Mouse (Mus musculus) forebrain, embryonic 12.5 days (tissue): ENCODE measurements around the gene Ubtf. TPM values are rescaled to one million over a fixed set of nuclear protein-coding genes. Genes with fewer than 3 reads are reported as not detected.
A peak's percentile ranks its signal among the peaks of the same experiment; 100 is the strongest.
"Not testable (repeated sequence)": the region's sequence is repeated elsewhere in the genome, so short reads cannot be mapped to it uniquely, and the experiment has no call there.

Experiments used
- ATAC-seq: fragments of 200-750 bp; cut with Nextera tagmentation; 2 replicates; pipeline ENCODE4 v1.8.0; 2017; ENCODE audit warnings: moderate TSS enrichment; ENCODE audit not compliant: low FRiP score
- H3K27ac ChIP-seq: fragments of 300-500 bp; sonication (generic); 2 replicates; pipeline ENCODE4 v1.5.1; 2016; ENCODE audit warnings: mild to moderate bottlenecking
- H3K27me3 ChIP-seq: fragments of 300-500 bp; sonication (generic); 2 replicates; pipeline ENCODE4 v1.6.1; 2016; ENCODE audit warnings: mild to moderate bottlenecking
- H3K36me3 ChIP-seq: fragments of 300-500 bp; sonication (generic); replicated peaks from 2 replicates; pipeline ENCODE4 v1.6.1; 2016; ENCODE audit warnings: mild to moderate bottlenecking
- H3K4me1 ChIP-seq: fragments of 300-500 bp; sonication (generic); 2 replicates; pipeline ENCODE4 v1.6.1; 2016
- H3K4me2 ChIP-seq: fragments of 300-500 bp; sonication (generic); 2 replicates; pipeline ENCODE4 v1.6.1; 2016; ENCODE audit warnings: mild to moderate bottlenecking, moderate library complexity
- H3K4me3 ChIP-seq: fragments of 300-500 bp; sonication (generic); replicated peaks from 2 replicates; pipeline ENCODE4 v1.5.1; 2016; ENCODE audit warnings: mild to moderate bottlenecking
- H3K9ac ChIP-seq: fragments of 300-500 bp; sonication (generic); 2 replicates; pipeline ENCODE4 v1.6.1; 2016; ENCODE audit warnings: mild to moderate bottlenecking
- H3K9me3 ChIP-seq: fragments of 300-500 bp; sonication (generic); 2 replicates; pipeline ENCODE4 v1.6.1; 2016
- WGBS: fragments of 180-500 bp; shearing (Covaris S2); methylation state at CpG from one replicate; pipeline ENCODE4 v1.1.7; 2016; 5-methylcytosine and 5-hydroxymethylcytosine counted together
- polyA plus RNA-seq: library from polyadenylated mRNA; unstranded; fragments of >200 nt; fragmentation: Nextera tagmentation; extraction: Ambion mirVana; gene quantifications from 2 replicates; pipeline ENCODE4 v1.2.1, GENCODE M21; 2016

The Ubtf gene
- polyA plus RNA-seq = 111 and 121 TPM in 2 replicates

GRCm38 (mm10) chr11:102319410-102319792 is at the start of gene Ubtf:
Ubtf (minus strand) TSS chr11:102319742.
- Histone ChIP-seq H3K9ac (peak within 1 kb of the TSS; percentile 100), H3K4me1 (peaks cover 22% of the 10 kb centered on the region), H3K4me2 (peak within 1 kb of the TSS; percentile 83), H3K27me3 (peaks cover 4% of the 10 kb centered on the region; the same call in 1 of the 2 replicates), H3K4me3 (peak within 1 kb of the TSS; percentile 89), H3K36me3 (peaks cover 13% of the 10 kb centered on the region), H3K27ac (peak within 1 kb of the TSS; percentile 98), H3K9me3 (no peaks in the 10 kb centered on the region)
- WGBS = under 1% methylated on average over 25 of the region's 25 CpGs
- peak; percentile 12 for ATAC-seq

- 70% methylated on average over 4 of the region's 4 CpGs for WGBS
Measured at GRCm38 (mm10) chr11:102369263-102369662, 49.7 kb upstream of the Ubtf start.

DNA sequence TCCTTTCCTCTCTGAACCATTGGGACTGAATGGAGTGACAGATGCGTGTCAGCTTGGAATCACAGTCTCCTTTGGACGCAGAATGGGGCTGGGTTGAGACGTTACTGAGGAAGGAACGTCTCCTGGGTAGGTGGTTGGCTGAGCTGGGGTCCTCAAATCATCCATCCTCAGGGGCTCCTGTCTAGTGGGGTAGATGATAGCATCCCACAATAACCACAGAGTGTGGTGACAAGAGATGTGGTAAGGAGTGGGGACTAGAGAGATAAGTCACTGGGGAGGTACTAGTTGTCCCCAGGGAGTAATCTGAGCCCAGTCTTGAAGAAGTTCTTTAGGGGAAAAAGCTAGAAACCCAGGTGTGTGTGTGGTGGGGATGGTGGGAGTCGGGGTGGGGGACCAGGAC is 48.8 kb upstream of the Ubtf start:
- no peak overlapping the region for H3K27ac ChIP-seq
- no peak overlapping the region for H3K4me3 ChIP-seq
- no peaks in the 10 kb centered on the region for H3K9me3 ChIP-seq
- H3K9ac ChIP-seq = no peak overlapping the region
- no peaks in the 10 kb centered on the region for H3K36me3 ChIP-seq
- H3K27me3 ChIP-seq = 0 out of 2 replicates have a peak, but pooled peaks cover 8% of the 10 kb centered on the region
- no peaks in the 10 kb centered on the region for H3K4me1 ChIP-seq
- ATAC-seq = no peak
- WGBS = 82% methylated on average over 5 of the region's 5 CpGs
- no peak overlapping the region for H3K4me2 ChIP-seq

More at GRCm38 (mm10) chr11:102369263-102369662, 49.7 kb upstream of the Ubtf start:
- no peaks in the 10 kb centered on the region for H3K9me3 ChIP-seq
- no peak overlapping the region for H3K4me3 ChIP-seq
- H3K36me3 ChIP-seq = no peaks in the 10 kb centered on the region
- H3K9ac ChIP-seq = no peak overlapping the region
- peaks cover 12% of the 10 kb centered on the region; the same call in 1 of the 2 replicates for H3K27me3 ChIP-seq
- no peak overlapping the region for H3K4me2 ChIP-seq
- ATAC-seq = no peak
- H3K27ac ChIP-seq = no peak overlapping the region
- H3K4me1 ChIP-seq = no peaks in the 10 kb centered on the region

- H3K27ac ChIP-seq = no peak overlapping the region
Measured at GRCm38 (mm10) chr11:102367504-102368280, 48.1 kb upstream of the Ubtf start.

DNA sequence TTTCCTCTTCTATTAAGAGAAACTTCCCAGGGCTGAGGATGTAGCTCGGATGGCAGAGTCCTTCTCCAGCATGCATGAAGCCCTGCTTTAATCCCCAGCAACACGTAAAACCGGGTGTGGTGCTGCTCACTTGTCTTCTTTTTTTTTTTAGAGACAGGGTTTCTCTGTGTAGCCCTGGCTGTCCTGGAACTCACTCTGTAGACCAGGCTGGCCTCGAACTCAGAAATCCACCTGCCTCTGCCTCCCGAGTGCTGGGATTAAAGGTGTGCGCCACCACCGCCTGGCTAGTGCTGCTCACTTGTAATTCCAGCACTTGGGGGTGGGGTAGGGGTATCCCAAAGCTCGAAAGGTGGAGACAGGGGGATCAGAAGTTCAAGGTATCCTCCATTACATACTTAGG is 46.6 kb upstream of the Ubtf start, which contains the start of gene Slc4a1:
Gene Slc4a1 (minus strand): TSS at position 101 of the 400 bp plus-strand sequence.
- not testable (repeated sequence) for H3K36me3 ChIP-seq, H3K4me2 ChIP-seq, H3K4me1 ChIP-seq, H3K4me3 ChIP-seq, H3K9ac ChIP-seq, H3K9me3 ChIP-seq, ATAC-seq, H3K27me3 ChIP-seq, H3K27ac ChIP-seq
- 85% methylated on average over 8 of the region's 8 CpGs for WGBS

More at GRCm38 (mm10) chr11:102367504-102368280, 48.1 kb upstream of the Ubtf start:
- WGBS = 82% methylated on average over 9 of the region's 9 CpGs
- Histone ChIP-seq H3K27me3 (0 out of 2 replicates have a peak, but pooled peaks cover 6% of the 10 kb centered on the region), H3K9ac (no peak overlapping the region), H3K4me3 (no peak overlapping the region), H3K36me3 (no peaks in the 10 kb centered on the region), H3K4me2 (no peak overlapping the region), H3K4me1 (no peaks in the 10 kb centered on the region), H3K9me3 (no peaks in the 10 kb centered on the region)
- ATAC-seq = no peak

DNA sequence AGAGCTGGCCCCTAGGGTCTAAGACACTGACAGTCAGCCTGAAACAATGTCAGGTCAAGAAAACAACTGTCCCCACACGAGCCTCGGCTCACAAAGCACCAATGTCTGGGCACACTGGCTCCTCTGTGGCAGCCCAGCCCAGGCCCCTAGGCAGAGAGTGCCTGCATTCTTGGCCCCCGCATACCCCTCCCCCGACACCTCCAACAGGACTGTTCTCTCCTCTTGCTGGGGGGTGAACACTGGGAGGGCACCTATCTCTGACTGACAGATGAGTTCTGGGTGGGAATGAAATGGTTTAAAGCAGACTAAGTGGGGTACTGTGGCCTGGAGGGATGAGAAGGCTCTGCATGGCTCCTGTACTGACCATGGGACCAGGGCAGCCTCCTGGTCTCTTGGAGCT is 46.2 kb upstream of the Ubtf start:
- Histone ChIP-seq H3K9me3 (no peaks in the 10 kb centered on the region), H3K36me3 (no peaks in the 10 kb centered on the region), H3K4me2 (no peak overlapping the region), H3K9ac (no peak overlapping the region), H3K27me3 (no peaks in the 10 kb centered on the region), H3K4me1 (no peaks in the 10 kb centered on the region), H3K27ac (no peak overlapping the region), H3K4me3 (no peak overlapping the region)
- no peak for ATAC-seq
- 60% methylated on average over 4 of the region's 4 CpGs for WGBS

DNA sequence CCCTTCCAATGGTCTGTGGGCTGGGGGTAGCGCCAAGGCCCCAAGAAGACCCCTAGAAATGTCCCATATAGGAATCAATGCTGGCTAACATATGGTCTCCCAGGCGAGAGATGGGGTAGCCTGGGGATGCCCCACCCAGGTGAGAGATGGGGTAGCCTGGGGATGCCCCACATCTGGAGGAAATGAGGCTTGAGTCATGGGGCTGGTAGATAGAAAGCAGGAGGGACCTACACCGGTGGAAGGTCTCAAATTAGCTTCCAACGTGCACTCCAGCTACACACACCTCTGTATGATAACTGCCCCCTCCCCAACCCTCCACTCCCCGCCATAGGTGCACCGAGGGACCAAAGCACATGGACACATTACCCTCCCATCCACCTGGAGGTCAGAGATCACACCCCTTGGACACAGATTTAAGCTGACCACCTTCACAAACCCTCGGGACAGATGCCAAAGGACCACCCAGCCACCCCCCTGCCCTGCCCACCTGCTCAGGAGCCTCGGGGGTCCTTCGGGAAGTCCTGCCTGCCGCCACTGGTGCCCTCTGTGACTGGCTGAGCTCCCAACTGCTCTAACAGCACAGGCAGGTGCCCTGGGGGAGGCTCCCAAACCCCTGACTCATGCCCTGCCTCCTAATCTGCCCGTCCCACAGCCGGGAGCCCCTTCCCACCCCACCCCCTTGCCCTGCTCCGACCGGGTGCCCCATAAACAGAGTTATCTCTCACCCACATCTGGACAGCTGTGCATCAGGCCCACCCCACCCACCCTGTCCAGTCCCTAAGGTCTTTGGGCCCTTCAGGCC is 45.2 kb upstream of the Ubtf start:
- Histone ChIP-seq H3K27me3 (no peaks in the 10 kb centered on the region), H3K4me1 (no peaks in the 10 kb centered on the region), H3K4me2 (no peak overlapping the region), H3K9me3 (no peaks in the 10 kb centered on the region), H3K36me3 (no peaks in the 10 kb centered on the region), H3K27ac (no peak overlapping the region), H3K4me3 (no peak overlapping the region), H3K9ac (peak overlapping the region; percentile 12; the same call in 1 of the 2 replicates)
- WGBS = 75% methylated on average over 14 of the region's 14 CpGs
- ATAC-seq = no peak; the same call in 1 of the 2 replicates

DNA sequence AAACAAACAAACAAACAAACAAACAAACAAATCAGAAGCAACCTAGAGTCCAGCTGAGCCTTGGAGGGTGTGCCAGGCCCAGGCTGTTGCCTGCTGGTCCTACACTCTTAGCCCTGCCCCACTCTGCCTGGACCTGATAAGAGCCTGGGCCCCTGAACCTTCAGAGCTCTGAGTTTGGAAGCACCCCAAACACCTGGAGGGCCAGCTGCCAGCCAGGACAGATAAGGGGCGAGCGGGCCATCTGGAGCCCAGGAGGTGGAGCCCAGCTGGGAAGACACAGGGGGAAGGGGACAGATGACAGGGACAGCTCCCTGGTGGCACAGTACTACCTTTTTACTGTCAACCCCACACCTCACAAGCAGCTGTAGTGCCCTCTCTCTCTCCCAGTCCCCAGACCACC is 44.1 kb upstream of the Ubtf start:
- Histone ChIP-seq H3K4me2 (no peak overlapping the region), H3K9ac (no peak overlapping the region), H3K9me3 (no peaks in the 10 kb centered on the region), H3K4me1 (no peaks in the 10 kb centered on the region), H3K4me3 (no peak overlapping the region), H3K36me3 (no peaks in the 10 kb centered on the region), H3K27ac (no peak overlapping the region), H3K27me3 (no peaks in the 10 kb centered on the region)
- WGBS = 60% methylated on average over 2 of the region's 2 CpGs
- no peak for ATAC-seq

DNA sequence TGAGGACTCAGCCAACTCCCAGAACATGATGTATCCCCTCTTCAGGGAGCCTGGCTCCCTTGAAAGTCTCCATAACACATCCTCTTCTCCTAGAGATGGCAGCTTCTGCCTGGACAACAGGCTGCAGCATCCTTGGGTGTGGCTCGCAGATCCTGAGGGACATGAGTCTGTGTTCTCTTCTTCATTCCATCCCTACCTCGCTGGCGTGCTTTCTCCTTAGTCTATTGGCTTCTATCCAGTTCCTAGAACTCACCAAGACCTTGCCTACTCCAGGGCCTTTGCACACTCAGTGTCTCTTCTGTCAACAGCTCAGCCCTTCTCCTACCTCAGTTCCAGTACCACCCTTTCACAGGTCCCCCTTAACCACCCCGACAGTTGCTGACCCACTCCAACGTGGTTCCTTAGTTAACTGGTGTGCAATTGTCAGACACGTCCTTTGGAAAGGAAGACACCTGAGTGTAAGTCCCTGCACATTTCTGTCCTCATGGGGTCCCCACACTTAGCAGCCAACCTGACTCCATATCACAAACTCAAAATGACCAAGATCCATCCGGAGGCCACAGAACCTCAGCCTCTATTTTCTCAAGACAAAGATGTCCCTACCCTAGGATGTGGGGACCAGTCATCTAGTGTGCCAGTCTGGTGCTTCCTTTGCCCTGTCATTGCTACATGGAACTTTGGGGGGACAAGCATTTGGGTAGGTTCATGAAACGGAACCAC is 42.4 kb upstream of the Ubtf start:
- H3K4me2 ChIP-seq = no peak overlapping the region
- no peaks in the 10 kb centered on the region for H3K4me1 ChIP-seq
- WGBS = 89% methylated on average over 8 of the region's 8 CpGs
- H3K36me3 ChIP-seq = no peaks in the 10 kb centered on the region
- no peak for ATAC-seq
- no peak overlapping the region for H3K4me3 ChIP-seq
- no peak overlapping the region for H3K27ac ChIP-seq
- no peaks in the 10 kb centered on the region for H3K9me3 ChIP-seq
- H3K9ac ChIP-seq = no peak overlapping the region
- peaks cover 9% of the 10 kb centered on the region for H3K27me3 ChIP-seq

DNA sequence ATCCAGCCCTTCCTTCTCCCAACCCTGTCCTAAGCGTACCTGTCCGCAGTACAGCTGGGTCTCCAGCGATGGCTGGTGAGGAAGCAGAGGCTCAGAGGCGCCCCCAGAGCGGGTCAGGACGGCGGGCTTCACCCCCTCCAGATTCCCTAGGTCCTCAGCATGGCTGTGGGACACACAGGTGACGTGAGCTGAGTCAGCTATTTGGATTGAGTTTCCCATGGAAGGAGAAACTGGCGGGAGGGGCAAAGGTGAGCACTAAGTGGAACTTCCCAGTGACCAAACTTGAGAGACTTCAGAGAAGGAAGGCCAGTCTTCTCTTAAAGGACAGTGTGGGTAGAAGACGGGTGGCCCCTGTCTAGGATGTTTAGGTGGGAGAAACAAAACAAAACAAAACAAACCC is 38.8 kb upstream of the Ubtf start:
- no peaks in the 10 kb centered on the region for H3K36me3 ChIP-seq
- no peak for ATAC-seq
- H3K4me3 ChIP-seq = no peak overlapping the region
- no peaks in the 10 kb centered on the region for H3K9me3 ChIP-seq
- no peaks in the 10 kb centered on the region for H3K4me1 ChIP-seq
- H3K4me2 ChIP-seq = no peak overlapping the region
- no peak overlapping the region for H3K27ac ChIP-seq
- H3K9ac ChIP-seq = no peak overlapping the region
- H3K27me3 ChIP-seq = peaks cover 9% of the 10 kb centered on the region
- 72% methylated on average over 10 of the region's 10 CpGs for WGBS

DNA sequence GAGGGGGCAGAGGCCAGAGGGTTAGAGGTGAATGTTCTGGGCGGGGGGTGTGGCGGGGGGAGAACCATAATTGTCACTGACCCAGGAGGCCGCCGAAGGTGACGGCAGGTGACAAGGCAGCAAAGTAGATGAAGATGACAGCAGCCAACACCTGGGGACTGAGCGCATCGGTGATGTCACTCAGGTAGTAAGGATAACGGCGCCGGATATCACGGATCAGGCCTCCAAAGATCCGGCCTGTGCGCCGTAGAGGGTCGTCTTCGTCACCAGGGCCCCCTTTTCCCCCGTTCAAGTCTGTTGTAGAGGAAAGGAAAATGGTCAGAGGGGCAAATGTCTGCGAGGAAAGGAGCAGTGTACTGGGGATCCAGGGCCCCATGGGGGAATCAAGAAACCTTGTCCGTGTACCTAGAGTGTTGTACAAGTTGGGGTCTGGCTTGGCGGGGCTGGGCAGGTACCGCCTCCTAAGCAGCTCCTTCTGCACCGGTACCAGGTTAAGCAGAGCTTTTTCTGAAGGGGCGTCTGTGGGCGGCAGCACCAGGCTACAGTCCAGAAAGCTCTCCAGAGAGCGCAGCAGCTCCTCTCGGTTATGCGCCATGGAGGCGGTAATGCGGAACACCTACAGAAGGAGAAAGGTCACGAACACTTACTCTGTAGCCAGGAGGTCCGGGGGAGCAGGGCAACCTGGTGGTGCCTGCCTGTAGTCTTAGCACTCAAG is 37.3 kb upstream of the Ubtf start:
- Histone ChIP-seq H3K4me1 (no peaks in the 10 kb centered on the region), H3K27me3 (peaks cover 14% of the 10 kb centered on the region), H3K9ac (no peak overlapping the region), H3K4me3 (no peak overlapping the region), H3K36me3 (no peaks in the 10 kb centered on the region), H3K27ac (no peak overlapping the region), H3K4me2 (no peak overlapping the region), H3K9me3 (no peaks in the 10 kb centered on the region)
- WGBS = 78% methylated on average over 29 of the region's 31 CpGs
- no peak for ATAC-seq
